Mouse (Mus musculus) lung, postnatal 0 days (tissue): ENCODE data around the gene Pdxp.

Experiments used
- CTCF ChIP-seq: IDR thresholded peaks from 2 replicates; pipeline ENCODE4 v1.5.1; 2016; ENCODE audit warnings: antibody characterized with exemption, mild to moderate bottlenecking
- EP300 ChIP-seq: IDR thresholded peaks from 2 replicates; pipeline ENCODE4 v1.6.1; 2016; ENCODE audit warnings: antibody characterized with exemption, mild to moderate bottlenecking, control low read depth

DNA sequence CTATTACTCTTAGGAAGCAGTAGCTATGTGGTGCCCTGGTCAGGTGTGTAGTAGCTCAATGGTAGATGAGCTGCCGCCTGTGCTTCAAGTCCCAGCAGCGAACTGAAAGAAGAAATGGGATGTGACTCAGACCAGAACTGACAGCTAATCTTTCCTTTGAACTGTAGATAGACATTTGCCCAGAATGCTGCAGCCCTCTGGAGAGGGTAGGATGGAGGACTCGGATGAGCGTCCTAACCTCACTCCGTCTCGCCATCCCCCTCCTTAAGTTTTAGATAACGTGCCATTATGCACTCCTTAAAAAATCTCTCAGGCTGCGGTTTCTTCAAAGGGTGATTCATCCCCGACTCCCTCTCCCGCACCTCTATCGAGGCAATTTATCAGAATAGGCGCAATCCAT lies 6.2 kb downstream of the Pdxp start:
- TF ChIP-seq EP300 = no peak
- TF ChIP-seq CTCF = no peak
